Mouse (Mus musculus): ENCODE results near the gene Dbndd2. TPM values are rescaled to one million over a fixed set of nuclear protein-coding genes. Genes with fewer than 3 reads are reported as not detected.

Dbndd2 gene
- 12.6 and 15.3 TPM in 2 replicates for polyA plus RNA-seq (2015; fragmentation: Nextera tagmentation; extraction: Ambion mirVana)

DNA sequence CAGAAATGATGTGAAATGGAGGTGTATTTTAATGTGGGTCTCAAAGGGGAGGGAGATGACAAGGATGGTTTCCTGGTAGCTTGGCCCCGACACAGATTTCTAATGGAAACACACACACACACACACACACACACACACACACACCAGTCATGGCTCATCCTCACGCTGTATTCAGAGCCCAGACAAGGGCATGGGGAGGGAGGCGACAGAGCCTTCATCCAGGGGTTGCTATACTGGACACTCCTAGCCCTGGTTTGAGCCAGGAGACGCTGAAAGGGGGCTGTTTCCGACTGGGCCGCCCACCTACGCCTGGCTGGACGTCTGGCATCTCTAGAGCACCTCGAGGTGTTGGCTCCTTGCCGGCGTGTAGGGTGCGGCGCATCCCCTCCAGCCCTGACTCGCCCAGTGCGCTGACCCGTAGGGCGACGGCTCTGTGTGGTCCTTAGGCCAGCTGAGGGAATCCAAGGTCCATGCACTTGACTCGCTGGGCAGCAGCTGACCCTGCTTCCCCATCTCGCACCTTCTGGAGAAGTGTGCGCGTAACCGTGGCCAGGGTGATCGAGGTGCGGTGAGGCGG lies at the start of gene Dbndd2:
Gene Dbndd2 (plus strand): TSS at position 426 of the 577 bp plus-strand sequence.
- no peak for DNase-seq (ENCODE audit: low spot score)

DNA sequence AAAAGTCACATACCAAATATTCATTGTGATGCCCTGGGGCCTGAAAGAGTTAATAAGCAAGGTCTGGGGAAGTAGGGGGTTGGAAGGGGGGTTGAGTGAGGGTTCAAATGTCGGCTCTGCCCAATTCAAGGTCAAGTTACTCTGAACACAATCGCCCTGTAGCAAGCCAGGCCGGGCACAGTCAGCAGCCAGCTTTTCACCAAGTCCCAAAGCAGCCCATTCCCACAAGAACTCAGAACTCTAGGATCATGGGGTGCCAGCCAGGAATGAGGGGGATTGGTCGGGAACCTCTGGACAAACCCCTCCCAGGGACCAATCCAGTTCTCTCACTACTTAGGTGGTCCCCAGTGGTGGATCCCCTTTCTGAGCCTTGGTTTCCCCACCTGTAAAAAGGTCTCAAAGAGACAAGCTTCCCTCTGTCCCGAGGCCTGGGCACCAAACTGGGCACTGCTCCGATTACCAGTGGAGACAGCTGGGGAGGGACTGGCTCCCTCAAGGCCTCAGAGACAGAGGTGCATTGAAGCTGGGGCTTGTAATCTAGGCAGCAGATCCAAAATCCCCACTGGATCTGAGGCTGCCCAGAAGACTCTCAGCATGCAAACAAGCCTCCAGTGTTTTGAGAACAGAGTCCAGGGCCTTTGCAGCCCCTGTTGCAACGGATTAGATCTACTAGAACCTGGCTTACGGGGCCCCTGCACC lies 49.5 kb upstream of the Dbndd2 start:
- DNase-seq (ENCODE audit: low spot score) = no peak

DNA sequence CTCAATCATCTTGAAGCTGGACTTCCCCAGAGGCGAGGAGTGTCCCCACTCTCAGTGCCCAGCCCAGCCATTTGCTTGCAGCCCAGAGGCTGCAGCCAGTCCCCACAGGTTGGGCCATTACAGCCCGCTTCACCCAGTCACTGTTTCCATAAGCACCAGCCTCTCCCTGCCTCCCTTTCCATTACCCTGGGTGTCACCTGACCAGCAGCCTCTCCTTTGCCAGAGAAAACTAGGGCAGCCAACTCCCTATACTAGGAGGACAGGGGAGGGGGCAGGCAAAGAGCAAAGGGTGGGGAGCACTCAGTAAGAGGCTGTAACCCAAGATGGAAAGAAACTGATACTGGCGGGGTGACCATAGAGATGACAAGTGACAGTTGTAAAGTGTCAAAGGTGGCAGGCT lies 48.9 kb upstream of the Dbndd2 start:
- DNase-seq (ENCODE audit: low spot score) = no peak

DNA sequence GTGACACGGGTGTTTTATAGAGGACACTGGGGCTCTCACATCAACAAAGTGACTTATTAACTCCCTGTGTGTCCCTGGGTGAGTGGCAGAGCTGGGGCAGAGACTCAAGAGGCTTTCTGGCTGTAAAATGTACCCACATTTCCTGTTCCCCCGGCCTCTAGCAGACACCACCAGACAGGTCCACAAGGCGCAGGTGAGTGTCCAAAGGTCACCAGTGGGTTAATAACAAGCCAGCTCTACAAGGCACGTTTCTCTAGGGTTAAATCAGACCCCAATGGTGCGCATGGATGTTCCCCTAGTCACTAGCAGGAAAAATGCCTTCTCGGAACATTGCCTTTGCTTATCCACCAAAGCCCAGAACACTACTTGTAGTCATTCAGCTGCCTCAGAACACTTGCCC lies 48.2 kb upstream of the Dbndd2 start:
- no peak for DNase-seq (ENCODE audit: low spot score)

DNA sequence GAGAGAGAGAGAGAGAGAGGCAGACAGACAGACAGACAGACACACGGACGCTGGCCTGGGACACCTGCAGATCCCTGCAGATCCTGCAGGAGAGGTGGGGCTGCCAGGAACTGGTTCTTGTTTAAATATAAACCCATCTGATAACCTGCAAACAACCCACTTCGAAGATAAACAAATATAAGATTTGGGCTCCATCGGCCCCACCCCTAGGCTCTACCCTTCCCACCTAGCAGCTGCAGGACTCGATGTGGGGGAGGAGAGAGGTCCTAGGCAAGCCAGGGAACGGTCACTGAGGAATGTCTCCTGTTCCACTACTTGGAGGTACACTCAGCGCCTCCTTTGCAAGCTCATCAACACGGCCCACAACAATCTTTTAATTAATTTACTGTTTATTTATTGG lies 47.6 kb upstream of the Dbndd2 start:
- DNase-seq (ENCODE audit: low spot score) = no peak

DNA sequence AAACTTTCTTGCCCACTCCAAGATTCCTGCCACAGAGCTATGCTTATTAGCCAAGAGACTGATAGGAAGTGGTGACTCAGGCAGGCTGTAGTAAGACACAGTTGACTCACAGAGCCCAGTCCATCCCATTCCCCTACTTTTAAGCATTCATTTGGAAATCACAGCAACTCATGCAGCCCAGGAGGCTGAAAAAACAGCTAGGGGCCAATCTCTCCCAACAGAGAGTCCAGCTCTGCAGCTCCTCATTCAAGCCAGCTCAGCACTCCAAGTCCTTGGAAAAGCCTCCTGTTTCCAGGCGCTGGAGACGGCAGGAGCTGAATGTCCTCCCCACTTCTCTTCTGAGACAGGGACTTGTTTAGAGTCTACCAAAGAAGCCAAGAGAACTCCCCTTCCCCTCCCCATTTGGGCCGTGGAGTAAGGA lies 46.9 kb upstream of the Dbndd2 start:
- DNase-seq (ENCODE audit: low spot score) = no peak

DNA sequence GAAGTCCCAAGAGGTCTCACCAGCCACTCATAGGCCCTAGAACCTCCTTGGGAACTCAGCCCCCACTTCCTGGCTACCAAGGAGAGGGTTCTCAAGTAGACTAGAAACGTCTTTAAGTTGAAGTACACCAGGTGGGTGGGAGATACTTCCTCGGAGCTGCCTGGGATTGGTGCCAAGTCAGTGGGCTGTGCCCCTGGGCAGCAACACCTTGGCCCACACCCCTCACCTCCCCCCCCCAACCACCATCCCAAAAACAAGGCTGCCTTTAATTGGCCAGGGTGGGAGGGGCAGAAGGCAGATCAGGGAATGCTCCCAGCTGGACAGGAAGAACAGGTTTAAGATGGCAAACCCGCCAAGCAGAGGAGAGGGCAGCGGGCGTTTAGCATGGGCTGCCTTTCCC lies 45.6 kb upstream of the Dbndd2 start:
- no peak for DNase-seq (ENCODE audit: low spot score)

DNA sequence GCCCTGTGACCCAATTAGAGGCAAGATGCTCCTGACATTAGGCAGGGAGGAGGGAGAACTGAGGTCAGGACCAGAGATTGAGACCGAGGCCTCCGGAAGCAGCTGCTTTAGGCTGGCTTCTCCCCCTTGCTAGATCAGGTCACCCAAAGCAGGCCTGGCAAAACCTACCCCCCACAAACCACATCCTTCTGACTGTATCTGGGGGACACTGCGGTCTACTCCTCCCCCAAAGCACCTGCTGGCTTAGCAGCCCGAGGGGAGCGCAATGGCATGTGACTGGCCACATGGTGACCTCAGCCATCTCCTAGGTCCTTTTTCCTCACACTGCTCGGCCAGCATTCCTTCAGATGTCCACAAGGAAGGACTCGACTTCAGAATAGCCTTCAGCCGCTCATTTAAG lies 44.8 kb upstream of the Dbndd2 start:
- DNase-seq (ENCODE audit: low spot score) = peak; percentile 74

DNA sequence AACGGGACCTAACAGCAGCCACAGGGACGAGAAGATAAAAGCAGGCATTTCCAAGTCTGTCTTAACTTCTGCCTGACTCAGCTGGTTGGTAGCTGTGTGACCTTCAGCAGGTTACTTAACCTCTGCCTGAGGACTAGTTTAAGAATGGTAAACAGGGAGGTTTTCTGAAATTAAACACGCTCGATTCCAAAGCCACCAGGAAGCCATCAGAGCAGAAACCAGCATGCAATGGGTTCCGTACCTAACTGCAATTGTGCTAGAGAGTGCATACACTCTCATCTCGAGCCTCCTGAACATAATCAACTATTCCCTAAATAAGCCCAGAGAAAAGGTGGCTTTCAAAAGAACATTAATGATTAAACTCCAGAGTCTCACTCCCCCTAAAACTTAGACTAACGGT lies 44.2 kb upstream of the Dbndd2 start:
- DNase-seq (ENCODE audit: low spot score) = no peak

DNA sequence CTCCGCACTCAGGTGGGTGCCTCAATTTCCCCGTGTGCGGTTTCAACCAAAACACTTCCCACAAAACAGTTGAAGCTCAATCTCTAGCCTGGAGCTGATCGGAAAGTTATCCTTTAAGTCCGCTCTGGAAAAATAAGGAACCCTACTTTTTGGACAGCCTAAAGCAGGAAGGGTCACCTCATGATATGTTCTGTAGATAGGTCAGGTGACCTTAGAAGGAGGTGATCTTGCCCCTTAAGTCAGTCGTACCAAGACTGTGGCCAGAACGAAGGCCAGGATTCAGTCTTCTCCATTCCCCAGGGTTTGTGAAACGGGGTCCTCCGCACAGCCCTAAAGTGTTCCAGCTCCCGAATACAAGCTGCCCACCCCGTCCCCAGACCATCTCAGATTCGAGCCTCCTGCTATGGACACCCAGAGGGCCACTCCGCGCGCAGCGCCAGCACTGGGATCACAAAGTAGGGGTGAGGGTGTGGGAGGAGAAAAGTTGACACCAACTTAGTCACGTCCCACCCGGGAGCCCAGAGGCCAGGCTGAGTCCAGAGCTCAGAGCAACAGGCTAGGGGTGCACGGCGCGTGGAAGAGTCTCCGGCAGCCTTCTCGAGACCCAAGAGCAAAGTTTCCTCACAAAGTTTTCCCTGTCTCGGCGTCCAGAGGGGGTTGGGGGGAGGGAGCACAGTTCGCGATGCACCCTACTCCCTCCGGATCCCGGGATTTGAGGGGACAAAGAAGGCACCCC lies 43.4 kb upstream of the Dbndd2 start:
- DNase-seq (ENCODE audit: low spot score) = no peak

DNA sequence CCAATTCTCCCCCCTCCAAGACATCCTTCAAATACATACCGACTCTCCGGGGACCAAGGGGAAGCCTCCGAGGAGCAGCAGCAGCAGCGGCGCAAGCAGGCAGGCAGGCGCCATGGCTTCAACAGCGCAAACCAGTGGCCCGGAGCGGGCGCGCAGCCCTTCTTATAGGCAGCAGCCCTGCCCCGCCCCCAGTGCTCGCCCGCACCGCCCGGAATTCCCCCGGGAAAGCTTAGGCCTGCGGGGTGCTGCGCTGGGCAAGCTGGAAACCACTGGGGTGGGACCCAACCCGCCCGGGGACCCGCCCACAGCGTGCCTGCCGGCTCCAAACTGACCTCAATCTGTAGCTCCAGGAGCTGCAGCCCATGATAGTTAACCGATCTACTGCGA lies 42.9 kb upstream of the Dbndd2 start:
- peak; percentile 37 for DNase-seq (ENCODE audit: low spot score)

DNA sequence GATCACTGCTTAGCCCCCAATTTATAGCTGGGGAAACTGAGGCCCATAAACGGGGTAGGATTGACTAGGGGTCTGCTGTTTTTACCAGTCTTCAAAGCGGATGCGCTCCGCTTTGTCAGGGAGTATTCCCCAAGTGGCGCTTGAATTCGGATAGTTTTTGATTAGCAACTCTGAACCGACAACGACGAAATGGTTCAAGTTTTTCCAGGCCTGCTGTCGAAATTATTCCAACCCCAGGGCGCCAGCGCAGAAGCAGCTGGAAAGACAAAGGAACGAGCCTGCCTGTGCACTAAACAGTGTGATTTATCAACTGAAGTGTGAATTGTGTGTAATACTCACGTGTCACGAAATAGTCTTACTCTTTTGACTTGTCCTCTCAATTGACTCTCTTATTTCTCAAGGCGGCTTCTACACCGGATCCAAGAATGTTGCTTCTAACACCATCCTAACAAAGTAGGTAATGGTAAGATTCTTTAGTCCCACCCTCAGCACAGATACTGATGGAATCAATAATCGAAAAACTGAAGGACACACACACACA lies 42.4 kb upstream of the Dbndd2 start, which contains the start of gene Sdc4:
Gene Sdc4 (minus strand): TSS at position 428 of the 541 bp plus-strand sequence.
- no peak for DNase-seq (ENCODE audit: low spot score)

DNA sequence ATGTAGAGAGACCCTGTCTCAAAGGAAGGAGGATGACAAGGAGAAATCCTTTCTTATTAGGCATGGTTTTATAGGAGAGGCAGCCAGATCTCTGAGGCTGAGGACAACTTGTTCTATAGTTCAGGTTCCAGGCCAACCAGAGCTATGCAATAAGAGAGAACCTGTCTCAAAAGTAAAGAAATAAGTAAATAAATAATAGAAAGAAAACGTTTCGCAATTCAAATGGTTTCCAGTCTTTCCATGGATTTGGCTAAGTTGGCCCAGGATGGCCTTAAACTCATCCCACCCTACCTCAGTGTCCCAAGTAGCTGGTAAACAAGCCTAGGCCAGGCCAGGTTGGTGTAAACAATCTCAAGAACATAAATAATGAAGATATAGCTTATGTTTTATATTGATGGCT lies 41.2 kb upstream of the Dbndd2 start:
- no peak for DNase-seq (ENCODE audit: low spot score)

DNA sequence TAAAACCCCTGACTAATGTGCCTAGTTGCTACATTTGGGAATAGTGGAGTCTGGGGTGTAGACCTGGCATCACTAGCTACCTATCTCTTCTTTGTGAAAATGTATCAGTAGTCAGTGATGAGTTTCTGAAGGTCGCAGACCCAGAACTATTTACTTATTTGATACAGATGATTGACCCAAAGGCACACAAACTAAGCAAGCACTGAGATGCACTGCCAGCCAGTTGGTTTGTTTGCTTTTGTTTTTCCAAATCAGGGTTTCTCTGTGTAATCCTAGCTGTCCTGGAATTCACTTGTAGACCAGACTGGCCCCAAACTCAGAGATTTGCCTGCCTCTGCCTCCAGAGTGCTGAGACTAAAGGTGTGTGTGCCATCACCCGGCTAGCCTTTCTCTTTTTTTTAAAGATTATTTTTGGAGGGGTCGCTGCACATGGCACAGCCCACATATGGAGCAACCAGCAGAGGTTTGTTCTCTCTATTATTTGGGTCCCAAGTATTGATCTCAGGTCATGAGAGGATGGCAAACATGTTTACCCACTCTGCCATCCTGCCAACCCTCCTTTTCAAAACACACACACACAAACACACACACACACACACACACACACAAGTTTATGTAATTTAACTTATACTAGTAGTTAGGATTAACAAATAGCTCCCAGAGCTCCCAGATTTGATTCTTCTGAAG lies 40.4 kb upstream of the Dbndd2 start:
- DNase-seq (ENCODE audit: low spot score) = no peak

DNA sequence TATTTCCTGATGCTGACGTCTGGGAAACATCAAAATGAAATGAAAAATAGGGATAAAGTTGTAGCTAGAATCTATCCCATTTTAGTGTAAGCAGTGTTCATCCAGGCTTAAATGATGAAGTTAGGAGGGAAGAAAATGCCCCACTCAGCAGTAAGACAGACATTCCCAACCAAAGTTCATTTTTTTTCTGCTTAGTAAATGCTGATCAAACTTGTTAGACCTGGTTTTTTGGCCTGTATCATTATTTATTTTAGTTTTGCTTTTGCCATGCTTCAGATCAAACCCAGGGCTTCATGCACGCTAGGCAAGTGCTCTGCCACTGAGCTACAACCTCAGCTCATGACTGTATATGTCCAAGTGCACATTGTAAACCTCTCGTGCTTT lies 39.8 kb upstream of the Dbndd2 start:
- DNase-seq (ENCODE audit: low spot score) = no peak

DNA sequence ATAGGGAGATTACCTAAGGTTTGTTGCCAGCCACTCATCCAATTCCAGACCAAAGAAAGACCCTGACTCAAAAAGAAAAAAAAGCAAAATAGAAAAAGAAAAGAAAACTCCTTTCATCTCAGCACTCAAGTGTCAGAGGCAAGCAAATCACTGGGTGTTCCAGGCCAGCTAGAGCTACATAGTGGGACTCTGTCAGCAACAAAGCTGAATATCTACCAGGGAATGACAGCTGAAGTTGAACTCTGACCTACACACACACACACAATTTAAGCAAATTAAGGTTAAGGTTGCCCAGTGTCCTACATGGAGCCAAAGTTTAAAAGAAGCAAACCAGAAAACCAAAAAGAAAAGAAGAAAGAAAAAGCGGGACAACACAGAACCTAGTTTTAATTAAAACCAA lies 37.8 kb upstream of the Dbndd2 start:
- no peak for DNase-seq (ENCODE audit: low spot score)

DNA sequence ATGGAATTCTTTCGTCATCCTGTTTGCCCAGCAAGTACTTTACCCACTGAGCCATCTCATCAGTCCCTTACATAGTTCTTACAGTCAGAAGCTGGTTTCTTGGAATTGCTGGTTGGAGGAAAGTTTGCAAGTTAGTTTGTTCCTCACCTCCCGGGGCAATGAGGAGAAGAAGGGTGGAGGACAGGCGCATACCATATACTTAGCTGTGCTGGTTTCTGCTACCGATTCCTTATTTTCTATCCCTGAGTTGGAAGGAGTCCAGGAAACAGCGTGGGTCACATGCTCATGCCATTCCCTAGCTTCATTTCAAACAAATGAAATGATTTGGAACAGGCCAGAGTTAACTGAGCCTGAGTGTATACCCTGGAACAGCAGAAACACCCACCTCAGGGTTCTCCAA lies 37.0 kb upstream of the Dbndd2 start:
- DNase-seq (ENCODE audit: low spot score) = no peak

DNA sequence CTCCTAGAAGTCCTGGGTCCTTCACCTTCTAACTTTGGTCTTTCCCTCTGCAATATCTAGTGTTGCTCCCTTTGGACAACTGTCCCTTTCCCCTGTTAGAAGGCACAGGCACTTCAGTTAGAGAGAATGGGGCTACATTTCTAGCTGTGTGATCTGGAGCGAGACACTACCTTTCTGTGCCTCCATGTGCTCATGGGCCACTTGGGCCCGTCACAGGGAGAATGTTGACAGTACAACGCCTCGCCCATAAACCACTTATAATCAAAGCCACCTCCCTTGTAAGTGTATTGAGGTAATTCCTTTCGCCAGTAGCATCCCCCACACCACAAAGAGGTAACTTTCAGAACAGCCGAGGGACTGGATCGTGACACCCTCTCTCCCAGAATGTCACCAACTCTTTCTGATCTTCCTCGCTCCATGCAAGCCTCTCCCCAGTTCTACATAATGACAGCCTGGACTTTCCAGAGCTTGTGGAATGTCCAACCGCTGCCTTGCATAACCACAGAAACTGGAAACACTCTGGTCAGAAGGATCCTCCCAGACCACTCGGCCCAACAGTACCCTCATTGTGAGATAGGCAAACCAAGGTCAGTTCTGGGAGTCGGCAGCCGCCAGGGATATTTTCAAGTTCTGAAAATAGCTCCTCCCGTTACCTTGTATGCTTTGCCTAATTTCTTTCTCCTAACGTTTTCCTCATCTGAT lies 36.4 kb upstream of the Dbndd2 start:
- no peak for DNase-seq (ENCODE audit: low spot score)

DNA sequence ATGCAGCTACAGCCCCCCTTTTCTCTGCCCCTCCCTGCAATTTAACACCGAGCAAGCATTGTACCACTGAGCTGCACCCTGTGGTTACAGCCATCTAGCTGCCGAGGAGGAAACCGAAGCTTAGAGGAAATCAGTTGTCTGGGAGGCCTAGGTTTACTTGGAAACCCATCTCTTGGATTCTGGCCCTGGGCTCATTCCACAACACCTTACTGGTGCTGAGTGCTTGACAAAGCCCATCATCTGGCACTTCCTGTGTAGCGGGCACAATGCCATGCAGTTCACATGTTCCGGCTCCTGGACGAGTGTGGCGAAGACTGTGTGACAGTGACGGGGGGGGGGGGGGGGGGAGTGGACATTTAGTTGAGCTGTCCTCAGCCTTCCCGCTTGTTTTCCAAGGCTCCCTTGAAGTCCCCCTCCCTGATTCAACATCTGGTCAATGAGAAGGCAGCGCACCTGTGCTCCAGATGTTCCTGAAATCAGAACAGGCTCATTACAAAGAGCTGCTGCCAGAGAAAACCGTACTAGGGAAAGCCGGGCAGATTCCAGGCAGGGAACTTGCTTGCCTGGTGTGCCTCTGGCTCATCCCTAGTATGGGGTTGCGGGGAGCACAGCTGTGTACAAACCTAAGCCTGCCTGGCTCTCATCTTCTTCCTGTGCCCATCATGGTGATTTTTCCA lies 33.8 kb upstream of the Dbndd2 start:
- no peak for DNase-seq (ENCODE audit: low spot score)

DNA sequence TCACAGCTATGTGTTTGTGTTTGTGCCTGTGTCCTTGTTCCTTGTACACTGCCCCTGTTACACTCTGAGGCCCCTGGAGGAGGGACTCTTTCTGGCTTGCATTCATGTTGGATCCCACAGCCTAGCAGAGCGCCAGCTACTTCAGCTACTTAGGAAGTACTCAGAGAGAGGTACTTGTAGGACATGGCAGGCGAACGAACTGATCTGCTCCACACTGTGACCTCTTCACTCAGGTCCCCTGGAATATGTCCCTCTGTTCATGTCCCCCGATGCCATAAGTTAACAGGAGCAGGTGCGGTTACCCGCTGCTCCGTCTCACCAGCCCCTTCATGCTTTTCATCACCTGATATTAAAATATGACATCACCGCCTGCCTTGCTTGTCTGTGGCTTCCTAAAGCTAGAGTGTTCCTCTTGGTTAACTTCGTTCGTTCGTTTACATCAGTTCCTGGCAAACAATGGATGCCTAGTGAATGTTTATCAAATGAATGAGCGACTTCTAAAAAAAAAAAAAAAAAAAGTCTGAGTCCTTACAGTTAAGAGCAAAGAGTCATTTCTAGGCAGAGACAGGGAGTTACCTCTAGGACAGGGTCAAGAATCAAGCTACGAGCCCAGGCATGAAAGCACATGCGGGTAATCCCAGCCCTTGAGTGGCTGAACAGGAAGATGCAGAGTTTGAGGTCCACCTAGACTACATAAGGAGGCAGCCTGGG lies 32.7 kb upstream of the Dbndd2 start:
- DNase-seq (ENCODE audit: low spot score) = no peak

Measured in thymus, postnatal 0 days (tissue).